7 mouse cellular contexts compared by ENCODE assay signal in genomic region chr15:79093083-79093839, GRCm38 (mm10). TPM values are rescaled to one million over a fixed set of nuclear protein-coding genes. Genes with fewer than 3 reads are reported as not detected.
A peak's percentile ranks its signal among the peaks of the same experiment; 100 is the strongest.
DNase-seq lines count a peak whose midpoint lies in the region; TF ChIP-seq lines count a peak whose summit lies in the region.

No protein-coding gene starts in this region.

- H3K4me3 ChIP-seq in ES-E14 (ENCODE audit: insufficient read depth in 1 of 2, low read depth in 1 of 2, low read length in 2 of 2, poor library complexity in 1 of 2, severe bottlenecking in 1 of 2) = no peak overlapping the region

- H3K9me3 ChIP-seq in ES-E14 (ENCODE audit: control insufficient read depth, insufficient read depth, low read depth, low read length) = no peaks in the 10 kb centered on the region

- H3K9ac ChIP-seq in ES-E14 (ENCODE audit: insufficient read depth, low read depth, low read length, poor library complexity, severe bottlenecking) = no peak overlapping the region

- intact Hi-C loops in heart, postnatal 10 days (cut with DNase I) = loop anchor here (1.0 kb wide), 2 partner anchors 33 to 55 kb away; no protein-coding TSS in a partner anchor

- in situ Hi-C loops in ES-E14 (cut with MboI; ENCODE audit: low sequenced_read_pairs in 2 of 2, unreplicated experiment in 2 of 2) = no loop called here

- DNase-seq in heart, postnatal 10 days = peak; percentile 66 to 73
- no peak for DNase-seq in heart, adult 9 months (ENCODE audit: low spot score in 2 of 2)
- peak; percentile 56 for DNase-seq in 3T3-L1 (ENCODE audit: low read depth, low spot score)
- no peak for DNase-seq in ES-E14 (ENCODE audit: low read depth, low spot score)
- DNase-seq in kidney, postnatal 25 days = peak; percentile 59 to 66
- DNase-seq in thymus, postnatal 4 days = no peak
- DNase-seq in embryo, embryonic 11 days = no peak

- no peak overlapping the region for H3K27ac ChIP-seq in ES-E14 (ENCODE audit: insufficient read depth, low read depth, low read length, poor library complexity, severe bottlenecking)

- H3K36me3 ChIP-seq in ES-E14 (ENCODE audit: control insufficient read depth, insufficient read depth, low read length, poor library complexity, severe bottlenecking) = peaks cover 59% of the 10 kb centered on the region

- H3K4me1 ChIP-seq in ES-E14 (ENCODE audit: control insufficient read depth in 2 of 2, insufficient read depth in 2 of 2, low read length in 2 of 2, poor library complexity in 1 of 2) = peaks cover 0 to 7% of the 10 kb centered on the region in 2 experiments; a peak in 1 of 4 replicates

TF ChIP-seq in ES-E14, 5 proteins besides CTCF, POLR2A, EP300 and RAD21:
- TF ChIP-seq ZNF384 (IDR thresholded peaks at IDR 0.05; ENCODE audit: low read depth, low read length) (no peak), ZC3H11A (IDR thresholded peaks at IDR 0.05; ENCODE audit: borderline replicate concordance, low read depth, low read length) (no peak), CHD2 (IDR thresholded peaks at IDR 0.05; ENCODE audit: low read depth, low read length) (no peak), MAFK (IDR thresholded peaks at IDR 0.05; ENCODE audit: insufficient read depth, low read depth, low read length) (peak; percentile 78), HCFC1 (IDR thresholded peaks at IDR 0.05; ENCODE audit: borderline replicate concordance, insufficient read depth, low read length) (no peak)

RNA-seq across cellular contexts. Expression of gene Micall1, which starts 15.4 kb away (rescaled TPM):
- 10 to 100 TPM; 80.2 to 82.8 TPM for total RNA-seq in heart, postnatal 10 days (2021)
- 7.7 and 7.8 TPM in 2 replicates for total RNA-seq in ES-E14 (2012; rRNA removed)

RNA-seq across cellular contexts. Expression of gene Eif3l, which starts 18.3 kb away (rescaled TPM):
- total RNA-seq in heart, postnatal 10 days (2021) = 10 to 100 TPM; 94.5 to 95.7 TPM
- 358 and 380 TPM in 2 replicates for total RNA-seq in ES-E14 (2012; rRNA removed)

RNA-seq across cellular contexts. Expression of gene Ankrd54, which starts 30.6 kb away (rescaled TPM):
- total RNA-seq in heart, postnatal 10 days (2021) = 10 to 100 TPM in 1 of 2 experiments, 1 to 10 TPM in 1; 9.1 to 10.7 TPM
- total RNA-seq in ES-E14 (2012; rRNA removed) = 25.4 and 28.5 TPM in 2 replicates

RNA-seq across cellular contexts. Expression of gene Polr2f, which starts 47.5 kb away (rescaled TPM):
- total RNA-seq in heart, postnatal 10 days (2021) = 100 to 1,000 TPM; 118 to 130 TPM
- 238 and 318 TPM in 2 replicates for total RNA-seq in ES-E14 (2012; rRNA removed)

RNA-seq across cellular contexts. Expression of gene 1700088E04Rik, which starts 47.8 kb away (rescaled TPM):
- total RNA-seq in heart, postnatal 10 days (2021) = 1 to 10 TPM; 1.8 to 2.3 TPM
- total RNA-seq in ES-E14 (2012; rRNA removed) = 1.9 and 2.6 TPM in 2 replicates

Comparison
In these comparisons a context has a peak if more than half of its experiments do, and no peak if none do; other contexts are left out.
1. DNase-seq: peak in heart, postnatal 10 days (2 of 2), 3T3-L1 (single experiment) and kidney, postnatal 25 days (2 of 2); none in heart, adult 9 months (0 of 2), ES-E14 (single experiment), thymus, postnatal 4 days (single experiment) and embryo, embryonic 11 days (single experiment).